Mouse (Mus musculus) midbrain, embryonic 12.5 days (tissue): ENCODE measurements at regions not wholly inside any gene's neighbourhood (a gene's known extent, or its start where the extent isn't known, plus 50 kb on each side); places are given as distances from the start of the nearest gene placed in this dataset.
A peak's percentile ranks its signal among the peaks of the same experiment; 100 is the strongest.

ENCODE experiments used
- ATAC-seq: fragments of 200-750 bp; cut with Nextera tagmentation; 2 replicates; pipeline ENCODE4 v1.8.0; 2017; ENCODE audit warnings: low read depth, moderate TSS enrichment, moderate library complexity; ENCODE audit not compliant: low FRiP score
- H3K27ac ChIP-seq: fragments of 300-500 bp; sonication (generic); replicated peaks from 2 replicates; pipeline ENCODE4 v1.5.1; 2016; ENCODE audit warnings: mild to moderate bottlenecking
- H3K27me3 ChIP-seq: fragments of 300-500 bp; sonication (generic); 2 replicates; pipeline ENCODE4 v1.6.1; 2016; ENCODE audit warnings: mild to moderate bottlenecking
- H3K36me3 ChIP-seq: fragments of 300-500 bp; sonication (generic); 2 replicates; pipeline ENCODE4 v1.6.1; 2016
- H3K4me1 ChIP-seq: fragments of 300-500 bp; sonication (generic); 2 replicates; pipeline ENCODE4 v1.6.1; 2016
- H3K4me2 ChIP-seq: fragments of 300-500 bp; sonication (generic); replicated peaks from 2 replicates; pipeline ENCODE4 v1.6.1; 2016; ENCODE audit warnings: mild to moderate bottlenecking, moderate library complexity
- H3K4me3 ChIP-seq: fragments of 300-500 bp; sonication (generic); 2 replicates; pipeline ENCODE4 v1.5.1; 2016; ENCODE audit warnings: mild to moderate bottlenecking
- H3K9ac ChIP-seq: fragments of 300-500 bp; sonication (generic); replicated peaks from 2 replicates; pipeline ENCODE4 v1.6.1; 2016; ENCODE audit warnings: mild to moderate bottlenecking, moderate library complexity
- H3K9me3 ChIP-seq: fragments of 300-500 bp; sonication (generic); 2 replicates; pipeline ENCODE4 v1.6.1; 2016; ENCODE audit warnings: mild to moderate bottlenecking
- WGBS: fragments of 180-500 bp; shearing (Covaris S2); methylation state at CpG from one replicate; pipeline ENCODE4 v1.1.7; 2016; 5-methylcytosine and 5-hydroxymethylcytosine counted together

DNA sequence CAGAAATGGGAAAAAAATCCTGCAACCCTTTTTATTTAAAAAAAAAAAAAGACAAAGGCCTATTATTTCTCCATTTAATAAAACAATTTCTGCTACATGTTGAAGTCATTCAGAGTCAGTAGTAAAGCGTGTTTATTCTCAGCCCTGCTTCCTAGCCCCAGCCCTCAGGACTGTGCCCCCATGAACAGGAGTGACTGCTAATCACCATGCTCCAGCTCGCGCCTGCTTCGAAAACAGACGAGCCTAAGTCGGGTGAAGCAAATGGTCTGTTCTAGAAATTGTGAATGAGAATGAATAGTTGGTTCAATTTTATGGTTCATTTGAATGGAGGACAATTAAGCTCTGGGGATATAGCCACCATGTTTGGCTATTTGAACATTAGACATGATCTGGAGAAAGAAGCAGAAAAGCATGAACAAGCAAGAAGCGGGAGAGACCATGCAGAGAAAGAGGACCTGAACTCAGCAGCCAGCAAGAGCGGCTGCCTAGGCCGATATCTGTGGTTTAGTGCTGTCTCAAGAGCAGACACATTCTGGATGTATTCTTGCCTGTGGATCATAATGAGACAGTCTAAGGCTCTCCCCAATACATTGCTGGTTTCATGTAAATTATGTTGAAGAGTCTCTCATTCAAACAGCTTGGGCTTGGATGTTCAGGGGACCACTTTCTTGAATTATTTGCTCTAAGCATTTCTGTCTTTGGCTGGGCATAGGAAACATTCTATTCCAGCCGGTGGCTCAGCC is 146.1 kb upstream of the Kif2a start:
- Histone ChIP-seq H3K27ac (no peak overlapping the region), H3K4me3 (peak overlapping the region; percentile 41), H3K36me3 (no peaks in the 10 kb centered on the region), H3K9me3 (no peaks in the 10 kb centered on the region), H3K9ac (peak overlapping the region; percentile 49), H3K27me3 (no peaks in the 10 kb centered on the region), H3K4me1 (peaks cover 15% of the 10 kb centered on the region), H3K4me2 (peak overlapping the region; percentile 74)
- 57% methylated on average over 10 of the region's 10 CpGs for WGBS
- ATAC-seq = peak; percentile 51

DNA sequence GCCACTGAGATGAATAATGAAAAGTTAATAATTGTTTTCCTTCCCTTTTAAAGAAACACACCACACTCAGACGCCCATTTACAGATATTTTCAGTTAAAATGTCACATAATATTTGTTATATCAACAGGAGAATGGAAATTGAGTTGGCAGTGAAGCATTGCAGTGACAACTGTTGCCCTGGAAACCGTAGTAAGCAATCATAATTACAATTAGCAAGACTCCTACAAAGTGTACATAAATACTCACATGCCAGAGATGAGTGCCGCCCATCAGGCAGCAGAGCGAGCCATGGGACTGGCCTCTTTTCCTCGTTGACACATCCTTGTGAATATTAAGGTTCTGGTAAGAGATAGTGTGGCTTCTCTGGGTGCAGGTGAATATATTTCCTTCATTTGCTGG is 129.6 kb upstream of the Kif2a start:
- no peaks in the 10 kb centered on the region for H3K27me3 ChIP-seq
- H3K9me3 ChIP-seq = no peaks in the 10 kb centered on the region
- H3K4me1 ChIP-seq = 0 out of 2 replicates have a peak, but pooled peaks cover 2% of the 10 kb centered on the region
- H3K27ac ChIP-seq = no peak overlapping the region
- no peaks in the 10 kb centered on the region for H3K36me3 ChIP-seq
- WGBS = 89% methylated on average over 5 of the region's 5 CpGs
- H3K4me3 ChIP-seq = no peak overlapping the region
- no peak overlapping the region for H3K9ac ChIP-seq
- no peak for ATAC-seq
- H3K4me2 ChIP-seq = no peak overlapping the region

DNA sequence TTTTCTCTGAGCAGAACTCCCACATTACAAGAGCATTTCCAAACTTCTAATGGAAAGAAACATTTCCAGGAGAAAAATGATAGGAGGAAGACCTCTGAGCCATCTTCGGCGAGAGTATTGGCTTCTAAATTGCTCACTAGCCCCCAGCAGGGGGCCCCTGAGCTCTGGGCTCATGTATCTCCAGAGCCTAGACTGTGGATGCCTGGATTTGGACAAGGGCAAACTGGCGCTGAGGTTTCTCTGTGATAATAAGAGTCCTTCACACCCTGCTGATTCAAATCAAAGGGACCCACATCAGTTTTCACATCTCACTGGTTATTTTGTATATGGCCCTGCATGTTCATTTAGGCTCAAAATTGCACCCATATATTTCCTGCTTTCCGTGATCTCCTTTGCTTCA is 119.3 kb upstream of the Kif2a start:
- H3K27me3 ChIP-seq = no peaks in the 10 kb centered on the region
- H3K4me1 ChIP-seq = no peaks in the 10 kb centered on the region
- no peak for ATAC-seq
- 54% methylated on average over 4 of the region's 4 CpGs for WGBS
- no peak overlapping the region for H3K27ac ChIP-seq
- no peaks in the 10 kb centered on the region for H3K9me3 ChIP-seq
- no peak overlapping the region for H3K4me2 ChIP-seq
- no peak overlapping the region for H3K9ac ChIP-seq
- no peaks in the 10 kb centered on the region for H3K36me3 ChIP-seq
- no peak overlapping the region for H3K4me3 ChIP-seq

DNA sequence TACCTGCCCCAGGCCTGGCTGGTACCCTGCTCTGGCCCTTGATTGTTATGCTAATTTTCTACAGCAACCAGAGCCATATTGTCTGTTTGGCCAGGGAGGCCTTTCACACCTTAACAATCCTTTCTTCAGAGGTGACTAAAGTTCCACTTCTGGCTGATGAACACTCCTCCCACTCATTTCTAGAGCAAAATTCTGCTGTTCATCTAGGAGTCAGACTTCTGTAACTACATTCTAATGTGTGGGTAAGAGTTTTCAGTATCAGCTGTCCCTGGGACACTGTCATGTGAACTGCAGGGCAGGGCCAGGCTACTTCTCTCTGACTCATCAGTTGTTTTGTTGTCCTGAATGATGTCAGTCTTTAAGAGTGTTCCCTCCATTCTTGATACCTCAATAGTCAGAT is 112.2 kb upstream of the Kif2a start:
- Histone ChIP-seq H3K27ac (no peak overlapping the region), H3K4me1 (no peaks in the 10 kb centered on the region), H3K9ac (no peak overlapping the region), H3K4me2 (no peak overlapping the region), H3K9me3 (no peaks in the 10 kb centered on the region), H3K27me3 (no peaks in the 10 kb centered on the region), H3K4me3 (no peak overlapping the region), H3K36me3 (no peaks in the 10 kb centered on the region)
- no peak for ATAC-seq

DNA sequence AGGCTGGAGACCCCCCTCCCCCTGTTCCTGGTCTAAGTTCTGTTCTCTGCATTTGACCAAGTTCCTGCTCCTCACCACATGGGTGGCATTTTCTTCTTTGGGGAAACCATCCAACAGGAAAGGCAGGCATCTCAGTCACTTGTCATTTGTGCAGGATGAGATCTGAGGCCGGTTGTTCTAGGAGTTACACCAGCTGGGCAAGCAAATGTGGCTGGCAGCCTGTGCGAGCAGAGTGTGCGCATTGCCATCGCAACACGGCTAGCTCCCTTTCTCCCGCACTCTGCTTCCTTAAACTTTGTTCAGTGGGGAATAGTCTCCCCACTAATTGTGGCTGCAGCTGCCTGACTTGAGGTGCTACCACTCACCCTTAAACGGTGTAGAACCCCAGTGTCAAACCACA is 104.7 kb upstream of the Kif2a start:
- Histone ChIP-seq H3K36me3 (no peaks in the 10 kb centered on the region), H3K27me3 (no peaks in the 10 kb centered on the region), H3K4me2 (no peak overlapping the region), H3K4me3 (no peak overlapping the region), H3K4me1 (no peaks in the 10 kb centered on the region), H3K9ac (no peak overlapping the region), H3K9me3 (no peaks in the 10 kb centered on the region), H3K27ac (no peak overlapping the region)
- 94% methylated on average over 7 of the region's 7 CpGs for WGBS
- no peak for ATAC-seq

DNA sequence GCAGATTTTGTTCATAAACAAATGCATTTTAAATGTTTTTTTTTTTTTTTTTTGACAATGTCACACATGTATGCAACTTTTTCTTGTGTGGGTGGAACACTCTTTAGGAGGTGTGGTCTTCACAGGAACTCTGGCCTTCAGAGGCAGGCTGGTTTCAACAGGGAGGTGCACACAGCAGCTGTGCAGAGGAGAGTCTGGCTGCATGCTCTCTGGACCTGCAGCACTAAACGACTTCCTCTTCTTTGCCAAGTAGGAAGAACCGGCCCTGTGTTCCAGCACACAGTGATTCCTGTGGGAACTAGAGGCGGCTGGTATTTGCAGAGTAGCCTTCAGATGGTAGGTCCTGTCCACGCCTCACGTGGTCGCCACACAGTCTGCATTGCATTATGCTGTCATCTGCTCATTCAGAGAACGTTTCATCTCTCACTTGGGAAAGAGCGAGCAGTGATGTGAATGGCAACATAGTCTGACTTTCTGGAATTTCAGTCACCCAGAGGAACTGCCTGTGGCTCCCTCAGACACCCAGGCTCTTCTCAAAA is 102.3 kb upstream of the Kif2a start:
- no peak overlapping the region for H3K9ac ChIP-seq
- H3K9me3 ChIP-seq = no peaks in the 10 kb centered on the region
- H3K4me1 ChIP-seq = no peaks in the 10 kb centered on the region
- H3K4me3 ChIP-seq = no peak overlapping the region
- H3K27me3 ChIP-seq = no peaks in the 10 kb centered on the region
- WGBS = 80% methylated on average over 8 of the region's 8 CpGs
- no peaks in the 10 kb centered on the region for H3K36me3 ChIP-seq
- H3K27ac ChIP-seq = no peak overlapping the region
- ATAC-seq = no peak
- no peak overlapping the region for H3K4me2 ChIP-seq

DNA sequence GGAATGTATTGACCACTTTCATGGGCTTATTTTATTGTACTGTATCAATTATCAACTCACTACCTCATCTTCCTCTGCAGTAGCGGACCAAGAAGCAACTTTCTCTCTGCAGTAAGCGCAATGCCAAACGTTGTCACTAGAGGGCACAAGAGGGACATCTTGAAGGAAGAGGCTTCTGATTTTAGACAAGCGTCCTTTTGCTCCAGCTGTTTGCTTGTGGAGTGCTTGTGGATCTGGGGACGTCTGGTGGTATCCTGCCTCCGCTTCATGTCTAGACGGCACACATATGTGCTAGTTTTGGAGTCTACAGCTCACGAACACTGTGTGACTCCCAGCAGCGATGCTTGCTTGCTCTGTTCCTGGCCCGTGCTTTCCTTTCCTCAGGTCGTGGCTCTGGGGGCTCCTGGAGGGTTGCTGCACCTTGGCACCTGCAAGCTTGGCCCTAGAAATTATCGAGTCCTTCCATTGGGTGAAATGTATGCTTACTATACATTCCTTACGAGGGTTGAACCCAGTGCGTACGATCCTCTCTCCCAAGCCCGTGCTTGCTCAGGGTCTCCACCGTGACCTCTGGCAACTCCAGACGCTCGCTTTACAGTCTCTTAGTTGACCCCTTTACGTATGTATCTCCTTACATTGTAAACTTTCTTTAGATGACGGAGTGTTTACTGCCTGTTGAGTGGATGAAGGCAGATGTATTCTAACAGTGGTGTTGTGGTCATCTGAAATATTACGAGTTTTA is 92.2 kb upstream of the Kif2a start:
- Histone ChIP-seq H3K4me1 (0 out of 2 replicates have a peak, but pooled peaks cover 3% of the 10 kb centered on the region), H3K4me2 (no peak overlapping the region), H3K4me3 (no peak overlapping the region), H3K9ac (no peak overlapping the region), H3K9me3 (no peaks in the 10 kb centered on the region), H3K27ac (no peak overlapping the region), H3K27me3 (no peaks in the 10 kb centered on the region), H3K36me3 (no peaks in the 10 kb centered on the region)
- 66% methylated on average over 22 of the region's 22 CpGs for WGBS
- ATAC-seq = peak; percentile 69; the same call in 1 of the 2 replicates

DNA sequence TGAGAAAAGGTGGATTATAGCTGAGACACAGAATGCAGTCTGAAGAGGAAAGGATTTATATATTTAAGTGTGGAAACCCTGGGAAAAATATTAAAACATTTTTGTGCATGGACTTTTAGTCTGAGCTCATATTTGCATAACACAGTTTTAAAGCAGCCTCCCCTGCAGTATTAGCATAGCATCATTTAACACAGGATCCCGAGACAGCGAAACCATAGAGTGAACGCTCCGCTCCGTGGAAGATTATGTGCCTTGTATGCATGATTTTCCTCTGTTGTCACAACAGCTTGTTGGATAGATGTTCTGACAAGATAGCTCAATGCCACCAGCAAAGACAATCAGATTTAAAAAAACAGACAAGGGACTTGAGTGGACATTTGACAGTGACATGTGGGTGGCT is 86.1 kb upstream of the Kif2a start:
- H3K4me2 ChIP-seq = no peak overlapping the region
- 77% methylated on average over 5 of the region's 5 CpGs for WGBS
- no peak overlapping the region for H3K27ac ChIP-seq
- H3K27me3 ChIP-seq = no peaks in the 10 kb centered on the region
- no peak overlapping the region for H3K4me3 ChIP-seq
- no peaks in the 10 kb centered on the region for H3K9me3 ChIP-seq
- ATAC-seq = no peak
- H3K9ac ChIP-seq = no peak overlapping the region
- H3K36me3 ChIP-seq = no peaks in the 10 kb centered on the region
- H3K4me1 ChIP-seq = no peaks in the 10 kb centered on the region

DNA sequence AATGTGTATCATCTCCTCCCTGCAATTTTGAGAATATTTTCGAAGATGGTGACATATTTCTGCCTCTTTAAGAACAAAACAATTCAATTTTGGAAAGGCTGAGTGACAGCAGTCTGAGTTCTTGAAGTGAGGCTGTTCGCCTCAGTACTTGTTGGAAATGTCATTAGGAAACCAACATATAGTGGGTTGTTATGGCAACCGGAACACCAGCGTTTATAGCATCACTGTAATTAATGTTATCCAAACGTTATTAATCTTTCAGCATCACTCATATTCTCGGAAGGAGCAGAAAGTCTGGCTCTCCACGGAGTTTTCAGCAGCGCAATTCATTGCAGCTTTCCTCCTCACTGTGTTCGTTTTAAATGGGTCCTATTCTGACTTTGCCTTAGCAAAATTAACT is 85.6 kb upstream of the Kif2a start:
- Histone ChIP-seq H3K36me3 (no peaks in the 10 kb centered on the region), H3K4me2 (no peak overlapping the region), H3K4me1 (no peaks in the 10 kb centered on the region), H3K4me3 (no peak overlapping the region), H3K9ac (no peak overlapping the region), H3K9me3 (no peaks in the 10 kb centered on the region), H3K27me3 (no peaks in the 10 kb centered on the region), H3K27ac (no peak overlapping the region)
- 76% methylated on average over 9 of the region's 9 CpGs for WGBS
- no peak for ATAC-seq

DNA sequence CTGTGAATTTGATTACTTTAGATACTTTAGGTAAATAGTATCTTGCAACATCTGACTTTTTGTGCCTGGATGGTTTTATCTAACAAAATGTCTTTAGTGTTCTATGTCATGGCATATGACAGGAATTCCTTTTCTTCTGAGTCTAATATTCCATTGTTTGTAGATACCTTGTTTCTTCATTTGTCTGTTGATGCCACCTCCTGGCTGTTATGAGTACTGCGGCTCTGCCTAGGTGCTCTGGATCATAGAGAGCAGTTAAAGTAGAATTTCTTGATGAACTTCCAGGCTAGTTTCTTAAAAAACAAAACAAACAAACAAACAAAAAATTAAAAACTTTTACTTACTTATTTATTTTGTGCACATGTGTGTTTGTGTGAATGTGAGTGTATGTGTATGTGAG is 83.6 kb upstream of the Kif2a start:
- Histone ChIP-seq H3K27me3 (no peaks in the 10 kb centered on the region), H3K9ac (no peak overlapping the region), H3K27ac (no peak overlapping the region), H3K4me2 (no peak overlapping the region), H3K4me1 (no peaks in the 10 kb centered on the region), H3K4me3 (no peak overlapping the region), H3K9me3 (no peaks in the 10 kb centered on the region), H3K36me3 (no peaks in the 10 kb centered on the region)
- WGBS = 64% methylated on average over 1 of the region's 1 CpGs
- no peak for ATAC-seq

DNA sequence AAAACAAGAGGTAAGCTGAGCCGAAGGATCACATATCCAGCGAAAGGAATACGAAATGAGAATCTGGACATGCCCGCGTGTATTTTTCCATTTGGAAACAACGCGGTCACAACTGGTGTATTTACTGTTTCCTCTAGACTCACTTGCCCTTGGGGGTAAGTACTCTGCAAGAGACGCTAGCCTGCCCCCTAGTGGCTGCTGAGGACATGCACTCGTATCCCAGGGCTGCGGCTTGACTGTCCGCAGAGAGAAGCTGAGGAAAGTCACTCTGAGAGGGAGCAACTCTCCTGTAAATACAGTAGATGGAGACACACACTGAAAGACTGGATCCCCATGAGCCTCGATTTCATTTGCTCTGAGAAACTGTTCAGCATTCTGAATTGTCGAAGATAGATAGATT is 79.7 kb upstream of the Kif2a start:
- peak; percentile 66; the same call in 1 of the 2 replicates for ATAC-seq
- Histone ChIP-seq H3K9ac (no peak overlapping the region), H3K27me3 (no peaks in the 10 kb centered on the region), H3K4me2 (peak overlapping the region; percentile 3; the same call in 1 of the 2 replicates), H3K9me3 (no peaks in the 10 kb centered on the region), H3K4me3 (no peak overlapping the region), H3K27ac (no peak overlapping the region), H3K36me3 (no peaks in the 10 kb centered on the region), H3K4me1 (no peaks in the 10 kb centered on the region)
- WGBS = 32% methylated on average over 13 of the region's 13 CpGs

DNA sequence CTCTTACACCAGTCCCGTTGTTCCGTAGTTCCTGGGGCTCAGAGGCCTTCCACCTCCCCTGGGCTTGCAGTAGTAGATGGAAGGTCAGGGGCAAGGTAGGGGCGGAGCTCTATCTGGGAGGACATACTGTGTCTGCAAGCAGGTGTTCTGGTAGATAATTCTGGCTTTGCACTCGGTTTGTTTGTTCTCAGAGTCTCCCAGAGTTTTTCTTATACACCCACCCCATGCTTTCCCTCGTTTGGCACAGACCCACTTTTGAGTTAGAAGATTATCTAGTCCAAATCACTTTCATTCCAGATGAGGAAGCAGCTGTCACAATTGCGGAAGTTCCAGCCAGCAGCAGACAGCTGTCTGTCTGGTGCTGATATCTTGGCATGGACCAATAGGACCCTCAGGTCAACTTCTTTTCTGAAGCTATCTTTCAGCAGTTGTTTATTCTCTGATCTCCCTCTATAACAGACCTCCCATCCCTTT is 79.0 kb upstream of the Kif2a start:
- Histone ChIP-seq H3K27me3 (no peaks in the 10 kb centered on the region), H3K9ac (no peak overlapping the region), H3K27ac (no peak overlapping the region), H3K4me2 (no peak overlapping the region), H3K4me1 (no peaks in the 10 kb centered on the region), H3K36me3 (no peaks in the 10 kb centered on the region), H3K9me3 (no peaks in the 10 kb centered on the region), H3K4me3 (no peak overlapping the region)
- ATAC-seq = no peak
- WGBS = 65% methylated on average over 6 of the region's 6 CpGs
